Mouse (Mus musculus) skeletal muscle tissue, adult 2 months (tissue): ENCODE results near the gene Ldhal6b.
A peak's percentile ranks its signal among the peaks of the same experiment; 100 is the strongest.
"Not testable (repeated sequence)": the region's sequence is repeated elsewhere in the genome, so short reads cannot be mapped to it uniquely, and the experiment has no call there.

Experiments used
- DNase-seq: peaks from one replicate; pipeline ENCODE4 v3.0.0-alpha.2; 2012; ENCODE audit warnings: low read depth, low spot score

The Ldhal6b gene

DNA sequence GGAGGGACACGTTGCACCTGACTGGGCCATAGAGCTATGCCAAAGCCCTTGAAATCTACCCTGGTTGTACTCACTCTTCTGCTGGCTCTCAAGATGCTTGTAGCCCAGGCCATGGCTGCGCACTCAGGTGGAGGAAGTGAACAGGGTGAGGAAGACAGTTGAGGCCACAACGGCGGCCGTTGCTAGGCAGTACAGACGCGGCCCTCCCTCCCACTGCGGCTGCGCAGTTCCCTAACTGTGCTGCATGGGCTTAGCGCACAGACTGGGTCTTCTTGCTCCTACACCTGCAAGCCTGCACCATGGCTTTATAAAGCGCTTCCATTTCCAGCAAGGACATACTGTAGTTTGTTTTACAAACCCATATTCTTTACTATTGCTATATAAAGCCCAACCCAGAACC, at the start of gene Ldhal6b:
Gene Ldhal6b (minus strand): TSS at position 223 of the 400 bp plus-strand sequence.
- no peak for DNase-seq

- DNase-seq, result no peak
These were observed 48.6 kb upstream of the Ldhal6b start for GRCm38 (mm10) chr17:5467177-5467576.

DNA sequence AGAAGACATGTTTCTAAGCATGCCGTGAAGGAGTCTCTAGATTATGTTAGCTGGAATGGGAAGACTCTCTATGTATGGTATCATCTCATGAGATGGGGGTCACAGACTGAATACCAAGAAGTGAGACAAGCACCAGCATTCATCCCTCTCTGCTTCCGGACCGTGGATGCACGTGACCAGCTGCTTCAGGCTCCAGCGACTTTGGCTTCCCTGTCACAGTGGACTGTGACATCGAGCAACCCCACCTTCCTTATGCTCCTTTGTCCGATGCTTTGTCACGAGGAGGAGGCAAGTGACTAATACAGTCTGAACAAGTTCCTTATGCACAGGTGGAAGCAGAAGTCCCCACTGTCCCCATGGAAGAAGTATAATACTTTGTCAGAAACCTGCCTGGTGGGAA, 48.2 kb upstream of the Ldhal6b start:
- no peak for DNase-seq

GRCm38 (mm10) chr17:5463912-5464311, 45.3 kb upstream of the Ldhal6b start:
- no peak for DNase-seq

DNA sequence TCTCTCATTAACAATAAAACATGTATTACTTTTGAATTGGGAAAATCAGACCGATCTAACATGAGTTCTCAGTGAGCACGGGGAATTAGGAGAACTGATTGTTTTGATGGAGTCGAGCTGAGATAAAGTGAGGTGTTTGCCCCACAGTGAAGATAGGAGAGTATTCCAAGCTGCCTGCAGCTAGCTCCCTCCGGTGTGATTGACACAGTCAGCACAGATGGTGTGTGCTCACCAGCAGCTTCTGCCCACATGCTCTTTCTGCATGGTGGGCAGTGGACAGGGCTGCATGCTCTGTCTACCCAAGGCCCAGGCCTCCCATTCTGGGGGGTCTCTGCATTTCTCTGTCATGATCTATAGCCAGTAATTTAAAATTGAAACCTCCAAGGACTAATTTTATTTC, 35.1 kb upstream of the Ldhal6b start:
- DNase-seq, result no peak

DNA sequence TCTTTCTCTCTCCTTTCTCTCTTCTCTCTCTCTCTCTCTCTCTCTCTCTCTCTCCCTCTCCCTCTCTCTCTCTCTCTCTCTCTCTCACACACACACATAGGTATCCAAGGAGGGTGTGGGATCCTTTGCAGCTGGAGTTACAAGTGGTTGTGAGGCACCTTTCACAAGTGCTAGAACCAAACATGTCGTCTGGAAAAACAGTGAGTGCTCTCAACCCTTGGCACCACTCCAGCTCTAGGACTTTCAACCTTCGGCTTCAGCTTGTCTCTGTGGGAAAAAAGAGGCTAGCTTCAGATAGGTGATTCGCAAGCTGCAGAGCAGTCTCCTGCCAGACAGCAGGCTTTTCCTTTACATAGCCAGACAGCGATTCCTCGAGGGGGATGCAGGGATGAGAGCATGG, 25.2 kb upstream of the Ldhal6b start:
- DNase-seq, result no peak

GRCm38 (mm10) chr17:5443260-5443659, 24.7 kb upstream of the Ldhal6b start:
- DNase-seq, result no peak

DNA sequence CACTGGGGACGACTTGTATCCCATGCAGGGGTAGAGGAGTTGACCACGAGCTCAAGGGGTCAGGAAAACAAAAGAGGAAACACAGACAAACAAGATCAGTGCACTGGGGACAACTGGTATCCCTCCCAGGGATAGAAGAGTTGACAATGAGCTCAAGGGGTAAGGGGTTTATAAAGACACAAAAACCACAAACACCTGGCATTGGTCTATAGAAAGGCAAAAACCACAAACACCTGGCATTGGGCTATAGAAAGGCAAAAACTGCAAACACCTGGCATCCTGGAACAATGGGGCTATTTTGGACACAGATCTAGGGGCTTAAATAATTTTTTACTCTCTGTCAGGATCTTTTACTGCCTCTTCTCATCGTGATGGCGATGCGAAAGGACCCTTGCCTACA, 23.8 kb upstream of the Ldhal6b start:
- DNase-seq, result not testable (repeated sequence)

DNA sequence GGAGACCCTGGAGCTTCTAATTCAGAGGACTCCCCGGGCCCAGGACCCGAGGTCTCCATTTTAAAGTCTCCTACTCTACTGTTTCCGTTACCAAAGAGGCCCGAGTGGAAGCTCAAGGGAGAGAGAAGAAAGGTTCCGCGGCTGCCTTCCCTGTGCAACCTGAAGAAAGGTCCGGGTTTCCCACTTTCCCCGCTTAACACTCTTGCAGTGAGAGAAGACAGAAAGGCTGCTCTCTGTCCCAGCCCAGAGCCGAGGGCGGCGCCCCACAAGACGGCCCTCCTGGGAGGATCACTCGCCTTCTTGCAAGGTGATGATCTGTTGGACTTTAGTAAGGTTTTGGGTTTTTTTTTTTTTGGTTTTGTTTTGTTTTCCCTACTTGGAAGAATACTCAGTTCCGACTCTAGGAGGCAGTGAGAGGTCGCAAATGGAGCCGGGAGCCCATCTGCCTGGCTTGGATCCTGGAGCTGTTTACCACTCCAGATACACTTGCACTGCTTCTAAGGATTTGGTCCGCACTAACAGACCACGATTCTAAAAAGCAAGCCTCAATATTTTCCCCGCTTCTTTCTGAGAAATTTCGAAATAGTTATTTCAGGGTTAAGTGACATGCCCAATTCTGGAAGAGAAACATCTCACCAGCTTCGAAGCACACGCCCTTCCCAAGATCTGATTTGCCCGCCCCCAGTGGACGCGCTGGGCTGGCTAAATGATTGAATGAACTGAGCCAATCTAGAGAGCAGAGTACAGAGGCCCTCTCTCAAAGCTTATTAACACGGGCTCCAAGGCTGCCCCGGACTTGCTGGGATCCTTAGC, 21.8 kb upstream of the Ldhal6b start, which contains the start of gene Tmem242:
Gene Tmem242 (minus strand): TSS at position 101 of the 813 bp plus-strand sequence.
- peak; percentile 81 for DNase-seq

- DNase-seq, result no peak
These were observed 21.2 kb upstream of the Ldhal6b start for GRCm38 (mm10) chr17:5439831-5440158.

GRCm38 (mm10) chr17:5429772-5430133, 11.2 kb upstream of the Ldhal6b start:
- no peak for DNase-seq

DNA sequence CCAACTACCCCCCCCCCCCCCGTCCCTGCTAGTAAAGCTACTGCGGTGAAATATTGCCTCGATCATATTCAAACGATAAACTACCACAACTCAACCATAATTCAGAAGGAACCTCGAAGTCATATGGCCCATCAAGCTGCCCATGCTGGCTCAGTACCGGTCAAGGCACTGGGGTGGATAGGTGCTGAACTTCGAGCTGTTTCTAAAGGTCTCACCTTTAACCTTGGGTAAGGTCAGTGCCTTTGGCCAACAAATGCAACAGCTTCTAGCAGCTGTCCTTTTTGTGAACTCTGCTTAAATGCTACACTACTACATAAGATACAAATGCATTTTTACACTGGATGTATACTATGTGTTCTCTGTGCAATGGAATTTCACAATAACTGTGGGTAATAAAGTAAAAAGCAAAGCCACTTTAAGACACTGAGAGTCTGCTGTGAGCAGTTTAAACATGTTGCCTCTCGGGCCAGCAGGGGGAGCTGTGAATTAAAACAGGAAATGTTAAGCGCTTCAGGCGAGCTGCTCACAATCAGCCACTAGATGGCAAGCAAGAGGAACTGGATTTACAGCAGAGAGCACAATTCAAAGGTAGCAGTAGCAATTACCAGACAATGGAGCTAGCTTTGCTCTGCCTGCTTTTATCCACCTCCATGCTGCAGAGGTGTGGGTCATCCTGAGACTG, 10.7 kb upstream of the Ldhal6b start:
- DNase-seq, result peak; percentile 83

DNA sequence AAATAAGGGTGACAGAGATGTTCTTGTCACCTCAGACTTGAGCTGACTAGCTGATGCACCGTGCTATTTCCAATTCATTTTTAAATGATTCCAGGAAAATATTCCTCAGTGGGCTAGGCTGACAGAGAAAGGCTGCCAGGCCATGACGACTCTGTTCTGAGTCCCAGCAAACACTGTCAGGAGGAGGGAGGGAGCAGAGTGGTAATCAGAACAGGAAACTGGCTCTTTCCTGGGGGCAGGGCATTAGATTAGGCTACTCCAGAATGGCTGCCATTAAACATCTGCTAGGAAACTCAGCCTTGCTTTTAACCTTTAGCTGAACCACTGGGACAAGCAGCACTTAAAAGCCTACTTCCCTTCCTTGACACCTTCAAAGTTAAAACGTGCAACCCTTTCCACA, 6.6 kb upstream of the Ldhal6b start:
- DNase-seq, result no peak

DNA sequence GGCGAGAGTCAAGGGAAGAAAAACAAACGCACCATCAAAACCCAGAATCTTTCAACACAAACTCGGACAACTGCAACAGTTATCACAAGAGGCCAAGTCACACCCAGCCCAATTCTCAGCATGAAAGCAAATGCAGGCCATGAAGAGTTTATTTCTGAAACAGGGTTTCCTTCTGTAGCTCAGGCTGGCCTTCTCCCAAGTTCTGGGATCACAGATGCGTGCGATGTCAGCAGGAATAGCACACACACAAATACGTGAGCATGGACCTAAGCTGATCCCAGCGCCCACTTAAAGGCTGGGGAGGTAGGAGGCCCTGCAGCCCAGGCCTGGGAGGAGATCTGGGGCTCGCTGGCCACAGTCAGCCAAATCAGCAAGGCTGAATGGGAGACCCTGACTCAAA, 5.6 kb upstream of the Ldhal6b start:
- DNase-seq, result peak; percentile 38

- no peak for DNase-seq
These were observed 3.3 kb upstream of the Ldhal6b start for GRCm38 (mm10) chr17:5421835-5422234.

- DNase-seq, result no peak
These were observed 1.4 kb upstream of the Ldhal6b start for GRCm38 (mm10) chr17:5419771-5420518.

GRCm38 (mm10) chr17:5419056-5419455, 489 bp upstream of the Ldhal6b start:
- DNase-seq, result no peak

- no peak for DNase-seq
These were observed 2.0 kb downstream of the Ldhal6b start for GRCm38 (mm10) chr17:5416518-5416917.

DNA sequence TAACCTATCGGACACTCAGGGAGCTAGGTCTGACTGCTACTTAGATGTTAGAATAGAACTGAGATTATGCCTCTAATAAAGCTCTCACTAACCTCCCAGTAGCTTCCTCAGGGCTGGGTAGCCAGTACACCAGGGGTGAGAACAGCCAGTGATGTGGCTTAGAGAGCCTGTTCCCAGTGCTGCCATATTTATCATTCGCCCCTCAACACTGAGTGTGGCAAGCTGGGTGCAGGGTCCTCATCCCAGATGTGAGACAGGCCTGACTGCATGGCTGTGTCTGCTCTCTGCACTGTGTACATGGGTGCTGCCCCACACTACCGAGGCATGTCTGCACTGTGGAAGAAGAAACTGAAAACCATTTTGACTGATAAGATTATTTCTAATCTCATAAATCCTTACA, 4.5 kb downstream of the Ldhal6b start:
- DNase-seq, result no peak

GRCm38 (mm10) chr17:5413350-5413749, 5.2 kb downstream of the Ldhal6b start:
- no peak for DNase-seq

- DNase-seq, result no peak
These were observed 5.8 kb downstream of the Ldhal6b start for GRCm38 (mm10) chr17:5412740-5413139.

- DNase-seq, result no peak
These were observed 6.3 kb downstream of the Ldhal6b start for GRCm38 (mm10) chr17:5412301-5412700.

DNA sequence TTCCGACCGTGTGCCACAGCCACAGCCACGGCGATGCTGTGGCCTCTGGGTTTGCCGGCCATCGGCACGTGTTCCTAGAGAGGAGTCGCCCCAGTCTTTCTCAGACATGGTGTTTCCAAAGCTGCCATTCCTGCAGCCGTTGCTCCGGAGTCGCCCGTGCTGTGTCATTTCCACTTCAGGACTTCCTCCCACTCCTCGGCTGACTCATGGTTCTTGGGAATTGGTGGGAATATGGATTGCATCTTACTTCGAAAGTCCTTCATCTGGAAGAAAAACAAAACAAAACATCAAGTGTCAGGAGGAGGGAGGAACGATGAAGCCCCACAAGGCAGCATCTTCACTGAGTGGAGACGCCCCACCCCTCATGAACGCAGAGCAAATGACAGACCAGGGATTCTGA, 7.4 kb downstream of the Ldhal6b start:
- no peak for DNase-seq
